ENCODE assay signal across 1 mouse cellular context in genomic region chr14:25857940-25858339, GRCm38 (mm10).
A peak's percentile ranks its signal among the peaks of the same experiment; 100 is the strongest.
TF ChIP-seq lines count a peak whose summit lies in the region.

No protein-coding gene starts in this region.

TF ChIP-seq in CH12.LX, 34 proteins besides CTCF, POLR2A, EP300 and RAD21 (continued from another document):
- TF ChIP-seq IRF4 (IDR thresholded peaks at IDR 0.05; ENCODE audit: low read depth, low read length), result peak; percentile 52; the same call in 1 of the 2 replicates
- TF ChIP-seq UBTF (IDR thresholded peaks at IDR 0.05; ENCODE audit: low read depth, low read length), result no peak
- no peak for TF ChIP-seq MAZ (IDR thresholded peaks at IDR 0.05; ENCODE audit: low read depth, low read length)
- TF ChIP-seq CHD2 (IDR thresholded peaks at IDR 0.05; ENCODE audit: low read length), result no peak
- TF ChIP-seq TBP (conservative IDR thresholded peaks at IDR 0.05; ENCODE audit: low read depth, low read length), result no peak
- TF ChIP-seq RCOR1 (conservative IDR thresholded peaks at IDR 0.05; ENCODE audit: low read depth, low read length), result no peak
- no peak for TF ChIP-seq ZC3H11A (IDR thresholded peaks at IDR 0.05; ENCODE audit: low read depth, low read length)
- TF ChIP-seq POLR2AphosphoS2 (IDR thresholded peaks at IDR 0.05; ENCODE audit: low read depth, low read length), result no peak
- TF ChIP-seq JUN (IDR thresholded peaks at IDR 0.05; ENCODE audit: insufficient read depth, low read depth, low read length), result no peak
- no peak for TF ChIP-seq SIN3A (IDR thresholded peaks at IDR 0.05; ENCODE audit: low read length)
- no peak for TF ChIP-seq ZMIZ1 (IDR thresholded peaks at IDR 0.05; ENCODE audit: low read depth, low read length)
- no peak for TF ChIP-seq ELF1 (IDR thresholded peaks at IDR 0.05; ENCODE audit: low read depth, low read length)
- no peak for TF ChIP-seq SMC3 (IDR thresholded peaks at IDR 0.05; ENCODE audit: low read depth, low read length)
- peak; percentile 55 for TF ChIP-seq USF1 (IDR thresholded peaks at IDR 0.05; ENCODE audit: low read depth, low read length)
- no peak for TF ChIP-seq JUND (conservative IDR thresholded peaks at IDR 0.05; ENCODE audit: low read depth, low read length)
- TF ChIP-seq NRF1 (IDR thresholded peaks at IDR 0.05; ENCODE audit: low read depth, low read length), result no peak
- no peak for TF ChIP-seq TCF12 (IDR thresholded peaks at IDR 0.05; ENCODE audit: low read depth, low read length)
- no peak for TF ChIP-seq PAX5 (IDR thresholded peaks at IDR 0.05; ENCODE audit: low read length)
- peak; percentile 29; the same call in 1 of the 2 replicates for TF ChIP-seq MXI1 (IDR thresholded peaks at IDR 0.05; ENCODE audit: low read depth, low read length)
- peak; percentile 51 for TF ChIP-seq ETS1 (conservative IDR thresholded peaks at IDR 0.05; ENCODE audit: low read depth, low read length)
